Mouse (Mus musculus) heart, adult 2 months (tissue): ENCODE results near the gene Larp1.

Source experiments
- CTCF ChIP-seq: fragments of 200-600 bp; IDR thresholded peaks from 2 replicates; pipeline ENCODE4 v1.8.1; 2022; ENCODE audit warnings: antibody characterized with exemption, mild to moderate bottlenecking, moderate library complexity
- POLR2A ChIP-seq: fragments of 200-500 bp; IDR thresholded peaks from 2 replicates; pipeline ENCODE4 v1.6.1; 2011; ENCODE audit warnings: mild to moderate bottlenecking, low read depth, low read length, control low read depth; ENCODE audit not compliant: insufficient read depth

DNA sequence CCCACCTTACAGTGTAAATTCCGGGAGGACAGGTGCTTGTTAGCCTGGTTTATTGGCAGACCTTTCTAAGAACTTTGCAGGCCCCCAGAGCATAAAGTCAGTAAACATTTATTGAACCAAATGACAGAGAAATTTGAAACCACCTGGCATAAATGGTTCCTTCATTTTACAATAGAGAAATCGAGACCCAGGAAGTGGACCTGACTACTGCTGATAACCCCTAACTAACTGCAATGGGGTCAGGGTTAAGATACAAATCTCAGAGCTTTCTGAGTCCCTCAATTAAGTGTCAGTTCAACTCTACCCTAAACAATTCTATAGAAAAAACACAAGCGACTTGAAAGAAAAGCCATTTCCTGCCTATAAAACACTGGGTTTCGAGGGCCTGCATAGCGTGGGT lies 851 bp upstream of the Larp1 start:
- TF ChIP-seq CTCF: no peak
- no peak for TF ChIP-seq POLR2A
